Mouse (Mus musculus) T-cell, adult 2 months (primary cell): ENCODE data around the gene Gngt2.

Source experiments
- DNase-seq: peaks from one replicate; pipeline ENCODE4 v3.0.0; 2022; ENCODE audit warnings: low spot score

Gngt2 gene

GRCm38 (mm10) chr11:95826317-95827167 is 10.5 kb upstream of the Gngt2 start:
- no peak for DNase-seq

- DNase-seq: no peak
These were observed 9.9 kb upstream of the Gngt2 start for GRCm38 (mm10) chr11:95827168-95827447.

GRCm38 (mm10) chr11:95827464-95828085 is 9.4 kb upstream of the Gngt2 start:
- DNase-seq: peak; percentile 59

- no peak for DNase-seq
These were observed 8.6 kb upstream of the Gngt2 start for GRCm38 (mm10) chr11:95828181-95828964.

GRCm38 (mm10) chr11:95829526-95830050 is 7.4 kb upstream of the Gngt2 start:
- no peak for DNase-seq

GRCm38 (mm10) chr11:95830411-95831275 is 6.4 kb upstream of the Gngt2 start:
- peak; percentile 30 for DNase-seq

GRCm38 (mm10) chr11:95831276-95831619 is 5.8 kb upstream of the Gngt2 start:
- no peak for DNase-seq

GRCm38 (mm10) chr11:95831641-95832040 is 5.4 kb upstream of the Gngt2 start:
- no peak for DNase-seq

GRCm38 (mm10) chr11:95832129-95833005 is 4.6 kb upstream of the Gngt2 start:
- DNase-seq: no peak

- DNase-seq: no peak
These were observed 3.9 kb upstream of the Gngt2 start for GRCm38 (mm10) chr11:95833006-95833570.

- no peak for DNase-seq
These were observed 3.3 kb upstream of the Gngt2 start for GRCm38 (mm10) chr11:95833631-95834142.

- DNase-seq: peak; percentile 74
These were observed 2.8 kb upstream of the Gngt2 start for GRCm38 (mm10) chr11:95834143-95834667.

GRCm38 (mm10) chr11:95834742-95835710 is 2.0 kb upstream of the Gngt2 start:
- peak; percentile 80 for DNase-seq

GRCm38 (mm10) chr11:95835832-95836231 is 1.2 kb upstream of the Gngt2 start:
- no peak for DNase-seq

GRCm38 (mm10) chr11:95836433-95836832 is 583 bp upstream of the Gngt2 start:
- DNase-seq: no peak

- no peak for DNase-seq
These were observed 1.6 kb downstream of the Gngt2 start for GRCm38 (mm10) chr11:95838598-95838997.

- DNase-seq: no peak
These were observed 2.2 kb downstream of the Gngt2 start for GRCm38 (mm10) chr11:95838999-95839868.
